In the genomic region with DNA sequence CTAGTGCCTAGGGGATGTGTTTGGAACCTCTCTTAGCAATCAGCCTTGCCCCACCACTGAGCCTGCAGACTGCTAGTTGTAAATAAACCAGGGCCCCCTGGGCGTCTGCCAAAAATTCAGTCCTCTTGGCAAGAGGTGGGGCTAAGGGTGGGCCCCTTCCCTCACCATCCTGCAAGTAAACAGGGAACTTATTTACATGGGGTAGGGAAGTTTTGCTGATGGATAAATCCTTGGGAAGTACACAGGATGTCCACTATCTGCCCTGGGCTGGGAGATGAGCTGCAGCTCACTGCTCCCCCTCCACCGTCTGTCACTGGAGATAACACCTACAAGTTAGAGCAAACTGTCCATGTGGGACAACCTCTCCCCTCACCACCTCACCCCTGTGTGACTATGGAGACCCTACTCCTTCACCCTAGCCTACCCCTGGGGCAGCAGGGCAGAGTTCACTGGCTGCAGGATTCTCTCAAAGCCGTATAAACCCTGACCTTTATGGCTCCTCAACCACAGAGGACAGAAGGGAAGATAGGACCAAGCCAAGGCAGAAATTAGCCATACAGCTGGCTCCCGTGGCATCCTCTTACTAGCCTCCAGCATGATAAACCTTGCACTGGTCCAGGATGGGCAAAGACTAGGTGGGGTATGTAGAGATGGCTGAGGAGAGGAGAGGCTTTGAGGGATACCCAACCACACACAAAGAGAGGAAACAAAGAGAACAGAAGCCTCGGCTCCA, we compare ENCODE assay signal across 8 mouse cellular contexts. TPM values are rescaled to one million over a fixed set of nuclear protein-coding genes. Genes with fewer than 3 reads are reported as not detected.
A peak's percentile ranks its signal among the peaks of the same experiment; 100 is the strongest.
DNase-seq lines count a peak whose midpoint lies in the region; ATAC-seq and TF ChIP-seq lines count a peak whose summit lies in the region.

No protein-coding gene starts in this region.

- H3K27ac ChIP-seq in forebrain, embryonic 12.5 days, result peak overlapping the region; percentile 27
- H3K27ac ChIP-seq in lung, postnatal 0 days (ENCODE audit: low read length), result peak overlapping the region; percentile 75

- 55% methylated on average over 5 of the region's 5 CpGs for WGBS in forebrain, embryonic 12.5 days
- 34% methylated on average over 5 of the region's 5 CpGs for WGBS in lung, postnatal 0 days

- ATAC-seq in forebrain, embryonic 12.5 days (ENCODE audit: low FRiP score), result no peak
- ATAC-seq in lung, postnatal 0 days, result peak; percentile 53
- no peak for ATAC-seq in frontal cortex, adult (ENCODE audit: low TSS enrichment)

- TF ChIP-seq CTCF in lung, postnatal 0 days (IDR thresholded peaks at IDR 0.05), result no peak

- peak; percentile 94 for TF ChIP-seq EP300 in lung, postnatal 0 days (IDR thresholded peaks at IDR 0.05)

- H3K4me1 ChIP-seq in forebrain, embryonic 12.5 days, result peaks cover 64% of the 10 kb centered on the region
- peaks cover 61% of the 10 kb centered on the region for H3K4me1 ChIP-seq in lung, postnatal 0 days (ENCODE audit: insufficient read depth, low read depth, low read length)

- H3K36me3 ChIP-seq in forebrain, embryonic 12.5 days (replicated peaks), result peaks cover 55% of the 10 kb centered on the region
- H3K36me3 ChIP-seq in lung, postnatal 0 days (ENCODE audit: insufficient read depth, low read length), result no peaks in the 10 kb centered on the region

- no peaks in the 10 kb centered on the region for H3K27me3 ChIP-seq in forebrain, embryonic 12.5 days
- no peaks in the 10 kb centered on the region for H3K27me3 ChIP-seq in lung, postnatal 0 days (replicated peaks; ENCODE audit: insufficient read depth, low read length)

- no peak overlapping the region for H3K4me3 ChIP-seq in forebrain, embryonic 12.5 days (replicated peaks)
- H3K4me3 ChIP-seq in lung, postnatal 0 days (ENCODE audit: low read depth, low read length), result no peak overlapping the region

- no peaks in the 10 kb centered on the region for H3K9me3 ChIP-seq in forebrain, embryonic 12.5 days
- no peaks in the 10 kb centered on the region for H3K9me3 ChIP-seq in lung, postnatal 0 days (ENCODE audit: low read length)

- H3K9ac ChIP-seq in forebrain, embryonic 12.5 days, result no peak overlapping the region
- no peak overlapping the region for H3K9ac ChIP-seq in lung, postnatal 0 days (replicated peaks; ENCODE audit: low read depth)

- peak; percentile 41 for DNase-seq in retina, postnatal 1 day
- no peak for DNase-seq in retina, embryonic 14.5 days (ENCODE audit: low spot score)
- DNase-seq in kidney, adult 8-10 months, result peak; percentile 85 to 89
- peak; percentile 76 for DNase-seq in lung, postnatal 0 days (ENCODE audit: low spot score)
- no peak for DNase-seq in right cerebral cortex, postnatal 36 days (ENCODE audit: low spot score in 2 of 2)
- no peak for DNase-seq in left cerebral cortex, adult 9 months (ENCODE audit: low spot score in 2 of 2)

- no peak overlapping the region for H3K4me2 ChIP-seq in forebrain, embryonic 12.5 days
- H3K4me2 ChIP-seq in lung, postnatal 0 days (replicated peaks; ENCODE audit: low read depth, low read length), result no peak overlapping the region

RNA-seq across cellular contexts. Expression of a gene that starts 16.8 kb away (rescaled TPM):
- polyA plus RNA-seq in forebrain, embryonic 12.5 days (2016; fragmentation: Nextera tagmentation; extraction: Ambion mirVana), result 24.0 and 26.9 TPM in 2 replicates
- 28.8 and 37.2 TPM in 2 replicates for polyA plus RNA-seq in lung, postnatal 0 days (2015; fragmentation: Nextera tagmentation; extraction: Ambion mirVana)

RNA-seq across cellular contexts. Expression of a gene that starts 43.0 kb away (rescaled TPM):
- polyA plus RNA-seq in forebrain, embryonic 12.5 days (2016; fragmentation: Nextera tagmentation; extraction: Ambion mirVana), result 14.7 and 16.1 TPM in 2 replicates
- polyA plus RNA-seq in lung, postnatal 0 days (2015; fragmentation: Nextera tagmentation; extraction: Ambion mirVana), result 12.2 and 14.4 TPM in 2 replicates

RNA-seq across cellular contexts. Expression of a gene that starts 58.4 kb away (rescaled TPM):
- 49.9 and 54.0 TPM in 2 replicates for polyA plus RNA-seq in forebrain, embryonic 12.5 days (2016; fragmentation: Nextera tagmentation; extraction: Ambion mirVana)
- polyA plus RNA-seq in lung, postnatal 0 days (2015; fragmentation: Nextera tagmentation; extraction: Ambion mirVana), result 11.9 and 12.1 TPM in 2 replicates

Comparison
In these comparisons a context has a peak if more than half of its experiments do, and no peak if none do; other contexts are left out.
1. DNase-seq: peak in retina, postnatal 1 day (single experiment), kidney, adult 8-10 months (2 of 2) and lung, postnatal 0 days (single experiment); none in retina, embryonic 14.5 days (single experiment), right cerebral cortex, postnatal 36 days (0 of 2) and left cerebral cortex, adult 9 months (0 of 2).